Mouse (Mus musculus) heart, embryonic 12.5 days (tissue): Measurements from ENCODE around the gene Etnk2. TPM values are rescaled to one million over a fixed set of nuclear protein-coding genes. Genes with fewer than 3 reads are reported as not detected.
A peak's percentile ranks its signal among the peaks of the same experiment; 100 is the strongest.

ENCODE experiments used
- ATAC-seq: fragments of 200-750 bp; cut with Nextera tagmentation; 2 replicates; pipeline ENCODE4 v1.8.0; 2017; ENCODE audit warnings: moderate TSS enrichment, moderate library complexity; ENCODE audit not compliant: insufficient number of reproducible peaks, low FRiP score
- H3K27ac ChIP-seq: fragments of 300-500 bp; sonication (generic); 2 replicates; pipeline ENCODE4 v1.5.1; 2016; ENCODE audit warnings: mild to moderate bottlenecking, moderate library complexity; ENCODE audit not compliant: poor library complexity, severe bottlenecking
- H3K27me3 ChIP-seq: fragments of 300-500 bp; sonication (generic); replicated peaks from 2 replicates; pipeline ENCODE4 v1.6.1; 2016; ENCODE audit warnings: mild to moderate bottlenecking, moderate library complexity
- H3K36me3 ChIP-seq: fragments of 300-500 bp; sonication (generic); 2 replicates; pipeline ENCODE4 v1.6.1; 2016; ENCODE audit warnings: mild to moderate bottlenecking, moderate library complexity
- H3K4me1 ChIP-seq: fragments of 300-500 bp; sonication (generic); replicated peaks from 2 replicates; pipeline ENCODE4 v1.6.1; 2016; ENCODE audit warnings: mild to moderate bottlenecking
- H3K4me2 ChIP-seq: fragments of 300-500 bp; sonication (generic); 2 replicates; pipeline ENCODE4 v1.6.1; 2016; ENCODE audit warnings: mild to moderate bottlenecking, moderate library complexity
- H3K4me3 ChIP-seq: fragments of 300-500 bp; sonication (generic); 2 replicates; pipeline ENCODE4 v1.5.1; 2016; ENCODE audit warnings: mild to moderate bottlenecking
- H3K9ac ChIP-seq: fragments of 300-500 bp; sonication (generic); 2 replicates; pipeline ENCODE4 v1.6.1; 2016; ENCODE audit warnings: mild to moderate bottlenecking, moderate library complexity
- H3K9me3 ChIP-seq: fragments of 300-500 bp; sonication (generic); replicated peaks from 2 replicates; pipeline ENCODE4 v1.6.1; 2016; ENCODE audit warnings: mild to moderate bottlenecking, moderate library complexity
- WGBS: fragments of 180-500 bp; shearing (Covaris S2); methylation state at CpG from one replicate; pipeline ENCODE4 v1.1.7; 2016; 5-methylcytosine and 5-hydroxymethylcytosine counted together
- polyA plus RNA-seq: library from polyadenylated mRNA; unstranded; fragments of >200 nt; fragmentation: Nextera tagmentation; extraction: Ambion mirVana; gene quantifications from 2 replicates; pipeline ENCODE4 v1.2.1, GENCODE M21; 2016

The Etnk2 gene
- polyA plus RNA-seq, 1 experiment from 2014 or later = 1.7 TPM

DNA sequence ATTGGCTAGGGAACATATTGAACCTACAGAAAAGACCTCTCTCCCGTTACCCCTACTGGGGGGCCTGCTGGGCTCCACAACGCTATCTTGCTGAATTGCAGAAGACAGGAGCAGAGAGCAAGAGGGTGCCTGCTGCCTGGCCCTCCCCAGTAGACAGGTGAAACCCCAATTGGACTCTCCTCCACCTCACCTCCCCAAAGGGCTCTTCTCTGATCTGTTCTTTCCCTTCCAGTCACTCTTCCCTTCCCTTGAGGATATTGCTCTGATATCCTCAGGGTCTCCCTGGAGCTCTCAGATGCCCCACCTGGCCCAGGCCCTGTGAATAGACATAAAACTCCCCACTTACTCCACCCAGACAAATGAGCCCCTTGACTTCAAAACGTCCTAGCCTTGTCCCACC lies 53.7 kb downstream of the Etnk2 start:
- WGBS = 65% methylated on average over 3 of the region's 3 CpGs
- Histone ChIP-seq H3K4me2 (peak overlapping the region; percentile 76), H3K9ac (no peak overlapping the region), H3K27me3 (0 out of 2 replicates have a peak, but pooled peaks cover 12% of the 10 kb centered on the region), H3K4me3 (no peak overlapping the region), H3K9me3 (no peaks in the 10 kb centered on the region), H3K4me1 (peaks cover 49% of the 10 kb centered on the region), H3K36me3 (no peaks in the 10 kb centered on the region), H3K27ac (no peak overlapping the region)
- ATAC-seq = no peak

DNA sequence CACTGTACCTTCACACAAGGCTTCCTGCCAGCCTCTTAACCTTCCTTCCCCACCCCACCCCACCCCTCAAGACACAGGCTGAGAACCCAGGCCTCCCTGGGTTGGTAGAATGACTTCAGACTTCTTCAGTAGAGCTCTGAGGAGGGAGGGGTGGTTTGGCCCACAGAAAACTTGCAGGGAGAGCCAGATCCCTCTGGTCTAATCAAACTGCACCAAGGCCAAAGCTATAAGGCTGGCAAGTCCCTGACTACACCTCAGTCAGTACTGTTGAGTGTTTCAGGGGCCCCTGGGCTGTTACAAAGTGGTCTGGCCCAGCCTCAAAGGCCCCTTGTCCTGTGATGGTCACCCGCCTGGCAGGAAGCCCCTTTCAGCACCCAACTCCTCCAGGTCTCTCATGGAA lies 54.2 kb downstream of the Etnk2 start:
- Histone ChIP-seq H3K4me2 (peak overlapping the region; percentile 76), H3K9me3 (no peaks in the 10 kb centered on the region), H3K27ac (no peak overlapping the region), H3K4me3 (peak overlapping the region; percentile 44; the same call in 1 of the 2 replicates), H3K27me3 (0 out of 2 replicates have a peak, but pooled peaks cover 12% of the 10 kb centered on the region), H3K9ac (peak overlapping the region; percentile 50; the same call in 1 of the 2 replicates), H3K4me1 (peaks cover 49% of the 10 kb centered on the region), H3K36me3 (no peaks in the 10 kb centered on the region)
- 33% methylated on average over 1 of the region's 1 CpGs for WGBS
- ATAC-seq = no peak; the same call in 1 of the 2 replicates

DNA sequence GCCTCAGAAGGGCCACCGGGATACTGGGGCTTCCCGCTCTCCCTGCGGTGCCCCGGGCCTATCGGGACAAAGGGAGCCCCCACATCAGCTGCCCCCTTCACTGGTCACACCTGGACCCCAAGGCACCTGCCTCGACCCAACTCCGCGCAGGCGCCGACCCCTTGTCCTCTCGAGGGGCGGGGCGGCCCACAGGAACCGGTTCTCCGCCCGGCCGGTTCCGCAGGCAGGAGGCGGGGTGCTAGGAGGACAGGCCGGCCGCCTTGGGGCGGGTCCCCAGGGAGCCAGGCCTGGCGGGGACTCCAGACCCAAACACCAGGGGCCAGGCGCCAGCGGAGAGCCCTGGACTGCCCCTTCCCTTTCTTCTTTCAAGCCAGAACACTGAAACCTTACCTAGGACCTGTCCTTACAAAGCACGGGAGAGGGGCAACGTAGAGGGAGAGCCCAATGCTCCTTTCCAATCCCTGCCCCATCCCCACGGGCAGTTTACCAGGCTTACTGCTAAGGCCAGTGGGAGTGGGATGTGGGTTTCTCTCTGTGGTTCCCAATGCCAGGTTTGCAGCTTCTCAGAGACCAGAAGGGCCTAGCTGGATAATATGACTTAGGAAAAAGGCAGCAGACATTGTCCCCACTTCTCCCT lies 54.9 kb downstream of the Etnk2 start:
- peak overlapping the region; percentile 44 for H3K4me3 ChIP-seq
- ATAC-seq = peak; percentile 62
- H3K4me2 ChIP-seq = peak overlapping the region; percentile 76
- peaks cover 49% of the 10 kb centered on the region for H3K4me1 ChIP-seq
- H3K27me3 ChIP-seq = 0 out of 2 replicates have a peak, but pooled peaks cover 12% of the 10 kb centered on the region
- WGBS = 11% methylated on average over 28 of the region's 28 CpGs
- H3K9me3 ChIP-seq = no peaks in the 10 kb centered on the region
- H3K36me3 ChIP-seq = no peaks in the 10 kb centered on the region
- 0 out of 2 replicates have a peak overlapping the region, but pooled peaks have one; percentile 20 for H3K27ac ChIP-seq
- peak overlapping the region; percentile 50 for H3K9ac ChIP-seq

DNA sequence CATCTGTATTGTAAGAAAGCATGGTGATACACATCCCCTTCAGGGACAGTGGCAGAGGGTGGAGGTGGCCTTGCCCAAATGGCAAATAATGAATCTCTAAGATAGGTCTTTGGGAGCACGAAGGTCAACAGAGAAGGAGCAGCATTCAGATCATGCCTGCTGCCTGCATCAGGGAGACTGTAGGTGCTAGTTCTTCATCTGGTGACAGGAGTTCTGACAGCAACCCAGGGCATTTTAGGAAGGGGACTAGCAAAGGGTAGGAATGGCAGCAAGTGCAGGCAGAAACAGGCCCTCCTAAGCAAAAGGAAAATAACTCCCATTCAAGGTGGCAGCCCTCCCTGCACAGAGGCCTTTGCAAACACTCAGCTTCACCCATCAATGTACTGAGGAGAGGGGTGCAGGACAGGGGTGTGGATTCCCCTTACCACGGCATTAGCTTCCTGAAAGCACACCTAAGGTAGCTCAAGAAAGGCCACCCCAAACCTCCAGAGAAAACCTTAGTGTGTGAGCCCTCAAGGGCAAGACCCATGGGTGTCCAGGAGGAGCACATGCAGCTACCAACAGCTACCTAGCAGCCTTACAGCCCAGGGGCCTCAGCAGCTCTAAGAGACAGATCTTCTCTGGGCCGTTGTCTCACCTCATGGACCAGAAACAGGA lies 55.9 kb downstream of the Etnk2 start:
- WGBS = 75% methylated on average over 3 of the region's 3 CpGs
- no peak overlapping the region for H3K27ac ChIP-seq
- no peak overlapping the region for H3K9ac ChIP-seq
- no peaks in the 10 kb centered on the region for H3K36me3 ChIP-seq
- ATAC-seq = no peak
- no peak overlapping the region for H3K4me2 ChIP-seq
- no peaks in the 10 kb centered on the region for H3K9me3 ChIP-seq
- no peak overlapping the region for H3K4me3 ChIP-seq
- 0 out of 2 replicates have a peak, but pooled peaks cover 12% of the 10 kb centered on the region for H3K27me3 ChIP-seq
- H3K4me1 ChIP-seq = peaks cover 49% of the 10 kb centered on the region

DNA sequence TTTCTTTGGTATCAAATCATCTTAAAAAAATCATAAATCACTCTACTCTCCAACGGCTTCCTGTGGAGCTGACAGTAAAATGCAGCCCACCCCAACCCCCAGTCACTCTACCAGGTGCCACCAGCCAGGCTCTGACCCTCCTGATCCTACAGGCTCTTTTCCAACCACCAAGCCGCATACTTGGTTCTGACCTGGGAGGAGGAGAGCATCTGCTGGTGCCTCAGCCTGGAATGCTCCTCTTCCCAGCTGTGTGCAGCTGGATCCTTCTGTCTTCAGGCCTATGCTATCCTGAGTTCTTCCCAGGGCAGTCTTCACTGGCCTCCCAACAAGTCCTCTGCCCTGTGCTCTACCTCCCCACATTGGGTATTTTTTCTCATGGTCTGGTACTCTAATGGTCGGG lies 57.1 kb downstream of the Etnk2 start:
- Histone ChIP-seq H3K27ac (no peak overlapping the region), H3K4me2 (no peak overlapping the region), H3K9me3 (no peaks in the 10 kb centered on the region), H3K9ac (no peak overlapping the region), H3K4me3 (no peak overlapping the region), H3K36me3 (no peaks in the 10 kb centered on the region), H3K27me3 (0 out of 2 replicates have a peak, but pooled peaks cover 8% of the 10 kb centered on the region), H3K4me1 (peaks cover 45% of the 10 kb centered on the region)
- 73% methylated on average over 3 of the region's 3 CpGs for WGBS
- ATAC-seq = no peak

DNA sequence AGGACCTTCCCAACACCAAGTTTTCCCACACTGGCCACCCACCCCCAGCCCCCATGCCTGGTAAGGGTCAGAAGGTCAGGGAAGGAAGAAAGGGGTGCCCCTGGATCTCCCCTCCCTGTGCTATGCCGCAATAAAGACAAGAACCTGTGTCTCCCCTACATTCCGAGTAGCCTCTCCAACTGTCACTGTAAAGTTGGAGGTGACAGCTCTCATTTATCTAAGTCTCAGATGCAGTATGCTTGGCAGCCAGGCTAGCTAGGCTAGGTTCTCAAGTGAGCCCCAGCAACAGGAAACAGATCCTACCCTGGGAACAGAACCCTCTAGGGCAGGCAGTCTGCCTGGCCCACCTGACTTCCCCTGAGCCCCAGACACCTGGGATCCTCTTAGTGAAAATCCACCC lies 57.7 kb downstream of the Etnk2 start:
- WGBS = 56% methylated on average over 2 of the region's 2 CpGs
- no peak overlapping the region for H3K9ac ChIP-seq
- no peak for ATAC-seq

DNA sequence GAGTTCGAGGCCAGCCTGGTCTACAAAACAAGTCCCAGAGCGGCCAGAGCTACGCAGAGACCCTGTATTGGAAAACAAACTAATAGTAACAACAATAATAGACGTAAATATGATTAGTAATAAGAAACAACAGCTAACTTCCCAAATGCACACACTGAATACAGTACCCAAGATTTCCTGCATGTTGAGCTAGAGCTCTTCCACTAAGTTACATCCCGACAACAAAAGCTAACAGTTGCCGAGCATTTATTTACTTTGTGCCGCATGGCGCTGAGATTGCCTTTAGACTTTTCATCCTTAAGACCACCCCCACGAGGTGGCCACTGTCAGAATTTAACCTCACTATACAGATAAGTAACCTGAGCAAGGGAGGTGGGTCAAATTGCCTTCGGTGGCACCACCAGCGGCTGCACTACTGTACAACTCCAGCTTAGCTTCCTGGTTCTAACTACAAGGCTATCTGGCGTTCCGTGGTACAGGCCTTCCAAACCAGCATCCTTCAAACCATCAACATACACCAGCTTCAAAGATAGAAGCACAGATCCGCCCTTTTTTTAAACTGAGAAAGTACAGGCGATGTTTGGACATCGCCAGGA lies 58.7 kb downstream of the Etnk2 start:
- H3K9me3 ChIP-seq = no peaks in the 10 kb centered on the region
- H3K36me3 ChIP-seq = no peaks in the 10 kb centered on the region
- ATAC-seq = no peak
- 0 out of 2 replicates have a peak, but pooled peaks cover 3% of the 10 kb centered on the region for H3K27me3 ChIP-seq
- H3K4me1 ChIP-seq = peaks cover 39% of the 10 kb centered on the region
- H3K27ac ChIP-seq = no peak overlapping the region
- peak overlapping the region; percentile 90 for H3K4me3 ChIP-seq
- 43% methylated on average over 16 of the region's 16 CpGs for WGBS
- H3K4me2 ChIP-seq = peak overlapping the region; percentile 99
- peak overlapping the region; percentile 8; the same call in 1 of the 2 replicates for H3K9ac ChIP-seq

More for the DNA sequence above, 57.7 kb downstream of the Etnk2 start:
- H3K36me3 ChIP-seq = no peaks in the 10 kb centered on the region
- 0 out of 2 replicates have a peak, but pooled peaks cover 3% of the 10 kb centered on the region for H3K27me3 ChIP-seq
- H3K4me2 ChIP-seq = no peak overlapping the region
- H3K4me1 ChIP-seq = peaks cover 44% of the 10 kb centered on the region
- no peak overlapping the region for H3K27ac ChIP-seq
- no peak overlapping the region for H3K4me3 ChIP-seq
- H3K9me3 ChIP-seq = no peaks in the 10 kb centered on the region

DNA sequence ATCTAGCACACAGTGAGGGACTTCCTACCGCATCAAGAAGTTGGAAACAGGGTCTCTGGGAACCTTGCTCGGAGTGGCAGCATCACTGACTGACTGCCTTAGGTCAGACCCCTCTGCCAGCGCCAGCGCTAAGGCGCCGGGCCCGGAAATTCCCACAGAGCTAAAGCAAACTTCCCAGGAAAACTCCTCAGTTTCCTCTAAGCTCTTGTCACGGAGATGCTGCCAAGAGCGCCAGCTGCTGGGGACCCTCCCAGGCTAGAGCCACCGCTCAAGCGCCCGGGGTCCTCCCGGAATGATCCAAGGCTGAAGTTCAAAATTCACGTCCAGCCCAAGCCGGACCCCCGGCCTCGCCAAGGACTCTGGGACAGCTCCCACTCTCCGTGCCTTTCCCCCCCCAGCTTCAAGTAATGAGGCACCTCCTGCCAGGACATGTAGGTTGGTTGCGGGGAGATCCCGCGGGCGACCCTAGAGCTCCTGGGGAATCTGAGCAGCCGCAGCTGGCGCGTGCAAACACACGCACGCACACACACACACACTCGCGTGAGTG lies 59.3 kb downstream of the Etnk2 start:
- Histone ChIP-seq H3K9ac (peak overlapping the region; percentile 91), H3K27me3 (0 out of 2 replicates have a peak, but pooled peaks cover 3% of the 10 kb centered on the region), H3K27ac (peak overlapping the region; percentile 88; the same call in 1 of the 2 replicates), H3K4me1 (peaks cover 33% of the 10 kb centered on the region), H3K36me3 (no peaks in the 10 kb centered on the region), H3K4me3 (peak overlapping the region; percentile 90), H3K9me3 (no peaks in the 10 kb centered on the region), H3K4me2 (peak overlapping the region; percentile 99)
- ATAC-seq = peak; percentile 15; the same call in 1 of the 2 replicates
- 1% methylated on average over 29 of the region's 29 CpGs for WGBS

DNA sequence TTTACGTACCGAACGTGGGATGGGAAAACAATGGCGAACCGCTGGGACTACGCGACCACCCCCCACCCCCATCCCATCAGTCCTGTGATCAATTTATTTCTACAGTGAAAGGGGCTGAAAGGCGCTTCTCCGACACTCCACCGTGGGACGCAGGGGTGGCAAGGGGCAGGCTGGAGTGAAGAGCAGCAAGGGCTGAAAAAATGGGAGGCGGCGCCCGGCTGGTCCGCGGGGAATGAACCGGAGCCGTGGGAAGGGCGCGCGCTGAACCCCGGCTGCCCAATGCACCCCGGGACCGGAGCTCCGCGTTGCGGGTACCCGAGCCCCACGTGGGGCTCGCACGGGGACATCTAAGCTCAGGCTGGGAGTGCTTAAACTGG lies 59.8 kb downstream of the Etnk2 start:
- no peaks in the 10 kb centered on the region for H3K9me3 ChIP-seq
- H3K36me3 ChIP-seq = no peaks in the 10 kb centered on the region
- ATAC-seq = no peak
- 0 out of 2 replicates have a peak, but pooled peaks cover 3% of the 10 kb centered on the region for H3K27me3 ChIP-seq
- peak overlapping the region; percentile 90 for H3K4me3 ChIP-seq
- WGBS = 1% methylated on average over 31 of the region's 31 CpGs
- peak overlapping the region; percentile 88 for H3K27ac ChIP-seq
- H3K4me1 ChIP-seq = peaks cover 28% of the 10 kb centered on the region
- peak overlapping the region; percentile 99 for H3K4me2 ChIP-seq
- H3K9ac ChIP-seq = peak overlapping the region; percentile 91

DNA sequence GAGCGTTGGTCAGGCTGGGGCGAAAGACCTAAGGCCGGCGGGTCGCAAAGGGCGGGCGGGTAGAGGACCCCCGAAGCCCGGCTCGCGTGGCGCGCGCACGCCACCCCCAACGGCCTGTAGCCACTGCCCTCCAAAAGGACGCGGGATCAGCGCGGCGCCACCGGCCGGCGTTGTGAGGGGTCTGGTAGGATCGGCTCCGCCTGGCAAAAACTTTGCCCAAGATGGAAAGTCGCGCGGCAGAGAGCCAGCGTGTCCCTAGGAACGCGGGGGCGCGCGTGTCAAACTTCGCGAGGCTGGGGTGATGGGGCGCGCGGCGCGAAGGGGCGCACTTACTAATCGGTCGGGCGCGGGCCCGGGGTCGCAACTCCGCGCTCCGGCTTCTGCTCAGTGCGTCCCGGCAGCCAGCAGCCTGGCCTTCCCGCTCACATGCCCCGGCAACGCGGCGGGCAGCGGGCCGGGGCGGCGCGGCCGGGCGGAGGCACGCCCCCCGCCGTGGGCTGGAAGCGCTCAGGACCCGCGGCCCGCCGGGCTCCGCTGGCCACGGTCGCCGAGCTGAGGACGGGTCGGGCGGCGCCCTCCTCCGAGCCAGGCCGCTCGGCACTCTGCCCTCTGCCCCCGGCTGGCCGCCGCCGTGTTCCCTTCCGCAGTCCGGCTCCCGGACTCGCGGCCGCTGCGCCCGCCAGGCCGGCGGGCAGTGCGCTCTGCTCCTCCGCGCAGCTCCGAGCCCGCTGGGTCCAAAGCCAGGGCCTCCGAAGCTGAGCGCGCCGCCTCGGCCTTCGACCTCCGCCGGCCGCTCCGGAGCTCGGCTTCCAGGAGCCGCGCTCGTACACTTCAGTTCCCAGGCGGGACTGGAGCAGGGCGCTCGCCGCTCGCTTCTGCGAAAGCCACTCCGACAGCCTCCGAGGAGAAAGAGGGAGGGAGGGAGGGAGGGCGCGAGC lies 60.4 kb downstream of the Etnk2 start, which contains the start of gene Sox13:
Sox13 (minus strand) TSS at position 835 of the 938 bp plus-strand sequence.
- H3K27ac ChIP-seq = peak within 1 kb of the TSS; percentile 88
- under 1% methylated on average over 113 of the region's 128 CpGs for WGBS

More for the DNA sequence above, 60.4 kb downstream of the Etnk2 start, which contains the start of gene Sox13:
- Histone ChIP-seq H3K27me3 (0 out of 2 replicates have a peak, but pooled peaks cover 3% of the 10 kb centered on the region), H3K9ac (peak within 1 kb of the TSS; percentile 91), H3K4me1 (peaks cover 21% of the 10 kb centered on the region), H3K9me3 (no peaks in the 10 kb centered on the region), H3K4me3 (peak within 1 kb of the TSS; percentile 90), H3K36me3 (no peaks in the 10 kb centered on the region), H3K4me2 (peak within 1 kb of the TSS; percentile 99)
- peak; percentile 73 for ATAC-seq
